Mouse (Mus musculus) liver, embryonic 14.5 days (tissue): Measurements from ENCODE around the gene Chrnb1.

Experiments
- CTCF ChIP-seq: IDR thresholded peaks from 2 replicates; pipeline ENCODE4 v1.5.1; 2016; ENCODE audit warnings: antibody characterized with exemption, low read depth, control low read depth
- EP300 ChIP-seq: IDR thresholded peaks from 2 replicates; pipeline ENCODE4 v1.6.1; 2016; ENCODE audit warnings: antibody characterized with exemption, low read depth

DNA sequence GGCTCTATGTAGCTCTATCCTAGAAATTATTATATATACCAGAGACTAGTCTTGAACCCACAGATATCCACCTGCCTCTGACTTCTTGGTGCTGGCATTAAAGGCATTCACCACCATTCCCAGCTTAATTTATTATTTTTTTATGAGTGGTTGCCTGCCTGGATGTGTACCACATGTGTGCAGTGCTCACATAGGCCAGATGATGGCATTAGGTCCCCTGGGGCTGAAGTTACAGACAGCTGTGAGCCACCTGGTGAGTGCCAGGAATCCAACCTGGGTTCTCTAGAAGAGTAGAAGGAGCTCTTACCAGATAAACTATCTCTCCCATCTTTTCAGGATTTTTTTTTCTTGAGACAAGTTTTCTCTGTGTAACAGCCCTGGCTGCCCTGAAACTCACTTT, 14.5 kb upstream of the Chrnb1 start:
- TF ChIP-seq CTCF (peak; percentile 24; the same call in 1 of the 2 replicates), EP300 (no peak)
